Mouse (Mus musculus): ENCODE results near the gene Creld2. TPM values are rescaled to one million over a fixed set of nuclear protein-coding genes. Genes with fewer than 3 reads are reported as not detected.
A peak's percentile ranks its signal among the peaks of the same experiment; 100 is the strongest.

The Creld2 gene
- polyA plus RNA-seq, 1 experiment from 2014 or later, result 66.0 TPM

DNA sequence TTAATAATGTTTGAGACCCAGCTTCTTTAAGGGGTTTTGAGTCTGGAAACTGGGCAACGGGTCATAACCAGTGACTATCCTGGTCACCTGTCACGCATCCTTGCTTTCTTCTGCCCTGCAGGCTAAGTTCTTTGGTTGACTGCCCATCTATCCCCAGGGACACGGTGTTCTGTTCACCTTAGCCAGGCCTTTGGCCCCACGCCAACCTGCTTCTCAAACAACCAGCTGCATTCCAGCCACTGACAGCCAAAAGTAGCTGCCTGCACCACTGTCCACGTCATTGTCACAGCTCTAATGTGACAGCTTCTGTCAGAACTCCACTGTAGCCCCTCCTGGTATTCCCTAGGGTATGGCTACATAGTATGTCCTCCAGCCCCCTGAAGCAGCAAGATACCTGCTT, 12.0 kb downstream of the Creld2 start:
- no peak overlapping the region for H3K9ac ChIP-seq
- 60% methylated on average over 5 of the region's 5 CpGs for WGBS
- no peaks in the 10 kb centered on the region for H3K27me3 ChIP-seq
- H3K36me3 ChIP-seq, result peaks cover 6% of the 10 kb centered on the region; the same call in 1 of the 2 replicates
- H3K27ac ChIP-seq (replicated peaks), result no peak overlapping the region
- no peak overlapping the region for H3K4me3 ChIP-seq
- H3K4me2 ChIP-seq, result no peak overlapping the region
- 0 out of 2 replicates have a peak, but pooled peaks cover under 1% of the 10 kb centered on the region for H3K4me1 ChIP-seq (replicated peaks)
- ATAC-seq (ENCODE audit: low FRiP score, low read depth), result no peak
- H3K9me3 ChIP-seq, result no peaks in the 10 kb centered on the region

DNA sequence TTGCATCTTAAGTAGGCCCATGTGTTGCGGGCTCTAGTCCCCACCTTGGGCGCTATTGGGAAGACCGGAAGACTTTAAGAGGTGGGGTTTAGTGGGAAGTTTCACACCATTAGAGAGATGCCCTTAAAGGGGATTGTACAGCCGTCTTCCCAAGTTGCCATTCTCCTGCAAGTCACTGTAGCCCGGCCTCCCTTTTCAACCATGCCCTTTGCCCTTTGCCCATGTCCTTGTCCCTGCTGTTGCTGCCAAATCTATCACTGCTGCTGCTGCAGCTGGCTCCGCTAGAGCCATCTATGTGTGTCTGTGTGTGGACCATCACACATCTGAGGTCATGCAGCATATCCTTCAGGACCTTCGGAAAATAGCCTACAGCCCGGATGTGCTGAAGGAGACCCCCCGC, 13.1 kb downstream of the Creld2 start:
- Histone ChIP-seq H3K9ac (no peak overlapping the region), H3K27ac (replicated peaks) (no peak overlapping the region), H3K4me1 (replicated peaks) (peaks cover 7% of the 10 kb centered on the region), H3K27me3 (no peaks in the 10 kb centered on the region), H3K4me2 (no peak overlapping the region), H3K36me3 (no peaks in the 10 kb centered on the region), H3K4me3 (no peak overlapping the region), H3K9me3 (no peaks in the 10 kb centered on the region)
- WGBS, result 90% methylated on average over 9 of the region's 9 CpGs
- no peak for ATAC-seq (ENCODE audit: low FRiP score, low read depth)

DNA sequence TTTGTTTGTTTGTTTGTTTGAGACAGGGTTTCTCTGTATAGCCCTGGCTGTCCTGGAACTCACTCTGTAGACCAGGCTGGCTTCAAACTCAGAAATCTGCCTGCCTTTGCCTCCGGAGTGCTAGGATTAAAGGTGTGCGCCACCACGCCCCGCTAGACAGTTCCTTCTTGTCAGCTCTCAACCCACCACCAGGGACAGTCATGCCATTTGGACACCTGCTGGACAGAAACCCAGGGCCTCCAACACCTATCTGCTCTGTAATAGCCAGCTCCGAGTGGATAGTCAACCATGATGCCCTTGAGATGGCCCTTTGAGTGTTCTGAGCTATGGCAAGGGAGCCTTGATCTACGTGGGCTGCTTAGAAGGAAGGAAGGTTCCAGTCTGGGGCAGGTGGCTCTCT, 16.6 kb downstream of the Creld2 start:
- no peak for ATAC-seq (ENCODE audit: low FRiP score, low read depth)
- H3K9me3 ChIP-seq, result no peaks in the 10 kb centered on the region
- 82% methylated on average over 6 of the region's 6 CpGs for WGBS
- no peak overlapping the region for H3K4me2 ChIP-seq
- peaks cover 31% of the 10 kb centered on the region for H3K4me1 ChIP-seq (replicated peaks)
- H3K27me3 ChIP-seq, result no peaks in the 10 kb centered on the region
- H3K27ac ChIP-seq (replicated peaks), result no peak overlapping the region
- H3K9ac ChIP-seq, result no peak overlapping the region
- H3K36me3 ChIP-seq, result no peaks in the 10 kb centered on the region
- H3K4me3 ChIP-seq, result no peak overlapping the region

DNA sequence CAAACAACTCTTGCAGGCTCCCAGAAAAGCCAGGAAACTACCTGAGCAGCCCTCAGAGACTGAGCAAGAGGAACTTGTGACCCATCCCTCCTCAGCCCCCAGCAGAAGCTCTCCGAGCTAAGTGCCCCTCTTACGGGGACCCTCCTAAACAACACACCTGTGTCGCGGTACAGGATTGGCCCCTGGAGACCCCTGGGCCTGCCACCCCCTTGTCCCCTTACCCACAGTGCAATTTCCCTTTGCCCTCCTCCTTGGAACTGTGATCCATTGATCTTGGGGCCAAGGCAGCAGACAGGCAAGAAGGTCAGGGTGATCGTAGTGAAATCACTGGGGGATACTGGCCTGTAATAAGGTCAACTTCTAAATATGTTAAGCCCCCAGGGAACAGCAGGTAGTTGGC, 17.1 kb downstream of the Creld2 start:
- Histone ChIP-seq H3K27ac (replicated peaks) (no peak overlapping the region), H3K4me2 (peak overlapping the region; percentile 88), H3K27me3 (no peaks in the 10 kb centered on the region), H3K4me1 (replicated peaks) (peaks cover 31% of the 10 kb centered on the region), H3K36me3 (no peaks in the 10 kb centered on the region), H3K4me3 (peak overlapping the region; percentile 53), H3K9ac (no peak overlapping the region), H3K9me3 (no peaks in the 10 kb centered on the region)
- ATAC-seq (ENCODE audit: low FRiP score, low read depth), result no peak
- WGBS, result 73% methylated on average over 5 of the region's 5 CpGs

DNA sequence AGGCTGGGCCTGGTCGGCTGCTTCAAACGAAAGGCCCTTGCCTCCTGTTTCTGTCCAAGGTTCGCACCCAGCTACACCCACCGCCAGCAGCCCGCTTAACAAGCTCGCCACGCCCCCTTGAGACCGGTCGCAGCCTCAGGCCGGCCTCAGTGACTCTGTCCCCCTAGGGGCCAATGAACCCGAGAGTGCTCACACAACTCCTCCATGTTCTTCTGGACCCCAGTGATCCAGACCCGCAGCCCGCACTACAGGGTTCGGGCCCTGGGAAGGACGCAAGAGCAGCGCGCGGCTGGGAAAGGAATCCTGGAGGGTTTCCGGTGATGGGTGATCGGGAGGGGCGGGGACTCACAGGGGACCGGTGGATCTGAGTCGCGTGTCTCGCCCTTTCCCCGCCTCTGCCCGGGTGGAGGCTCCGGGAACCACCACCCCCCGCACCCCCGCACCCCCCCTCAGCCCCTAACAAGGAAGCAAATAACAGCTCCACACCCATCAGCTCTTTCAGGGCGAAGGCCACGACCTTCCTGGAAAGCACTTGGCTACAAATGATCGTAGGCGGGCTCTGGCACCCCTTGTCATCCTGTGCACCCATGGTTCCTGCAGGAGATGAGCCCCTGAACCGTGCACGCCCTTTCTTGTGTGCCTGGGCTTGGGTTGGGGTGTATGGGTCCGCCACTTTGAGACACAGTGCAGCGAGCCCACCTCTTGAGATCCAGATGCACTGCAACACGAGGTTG, 17.9 kb downstream of the Creld2 start:
- WGBS, result under 1% methylated on average over 39 of the region's 39 CpGs
- Histone ChIP-seq H3K4me3 (peak overlapping the region; percentile 53), H3K36me3 (no peaks in the 10 kb centered on the region), H3K27ac (replicated peaks) (peak overlapping the region; percentile 75), H3K9me3 (no peaks in the 10 kb centered on the region), H3K4me1 (replicated peaks) (peaks cover 31% of the 10 kb centered on the region), H3K27me3 (no peaks in the 10 kb centered on the region), H3K9ac (peak overlapping the region; percentile 54), H3K4me2 (peak overlapping the region; percentile 88)
- peak; percentile 71 for ATAC-seq (ENCODE audit: low FRiP score, low read depth)

- peak overlapping the region; percentile 54 for H3K9ac ChIP-seq
- peaks cover 31% of the 10 kb centered on the region for H3K4me1 ChIP-seq (replicated peaks)
- no peaks in the 10 kb centered on the region for H3K36me3 ChIP-seq
- no peak for ATAC-seq (ENCODE audit: low FRiP score, low read depth)
- H3K4me3 ChIP-seq, result peak overlapping the region; percentile 53
- no peaks in the 10 kb centered on the region for H3K9me3 ChIP-seq
- WGBS, result 2% methylated on average over 11 of the region's 11 CpGs
- peak overlapping the region; percentile 75 for H3K27ac ChIP-seq (replicated peaks)
- no peaks in the 10 kb centered on the region for H3K27me3 ChIP-seq
- H3K4me2 ChIP-seq, result peak overlapping the region; percentile 88
Observed at GRCm38 (mm10) chr15:88837977-88838376, 18.5 kb downstream of the Creld2 start.

- Histone ChIP-seq H3K27me3 (no peaks in the 10 kb centered on the region), H3K4me2 (no peak overlapping the region), H3K27ac (replicated peaks) (peak overlapping the region; percentile 58), H3K9ac (no peak overlapping the region), H3K4me3 (no peak overlapping the region), H3K4me1 (replicated peaks) (peaks cover 31% of the 10 kb centered on the region), H3K9me3 (no peaks in the 10 kb centered on the region), H3K36me3 (no peaks in the 10 kb centered on the region)
- ATAC-seq (ENCODE audit: low FRiP score, low read depth), result peak; percentile 77
- 22% methylated on average over 9 of the region's 9 CpGs for WGBS
Observed at GRCm38 (mm10) chr15:88839271-88839670, 19.8 kb downstream of the Creld2 start.

GRCm38 (mm10) chr15:88840126-88840525, 20.7 kb downstream of the Creld2 start:
- Histone ChIP-seq H3K9ac (no peak overlapping the region), H3K4me2 (no peak overlapping the region), H3K27me3 (no peaks in the 10 kb centered on the region), H3K4me1 (replicated peaks) (peaks cover 31% of the 10 kb centered on the region), H3K9me3 (no peaks in the 10 kb centered on the region), H3K4me3 (no peak overlapping the region), H3K36me3 (no peaks in the 10 kb centered on the region), H3K27ac (replicated peaks) (peak overlapping the region; percentile 58; the same call in 1 of the 2 replicates)
- 64% methylated on average over 10 of the region's 10 CpGs for WGBS
- no peak for ATAC-seq (ENCODE audit: low FRiP score, low read depth)

GRCm38 (mm10) chr15:88841160-88841559, 21.7 kb downstream of the Creld2 start:
- no peak overlapping the region for H3K27ac ChIP-seq (replicated peaks)
- H3K4me2 ChIP-seq, result no peak overlapping the region
- ATAC-seq (ENCODE audit: low FRiP score, low read depth), result no peak
- no peak overlapping the region for H3K9ac ChIP-seq
- H3K27me3 ChIP-seq, result no peaks in the 10 kb centered on the region
- WGBS, result 81% methylated on average over 2 of the region's 2 CpGs
- no peaks in the 10 kb centered on the region for H3K9me3 ChIP-seq
- no peaks in the 10 kb centered on the region for H3K36me3 ChIP-seq
- peaks cover 31% of the 10 kb centered on the region for H3K4me1 ChIP-seq (replicated peaks)
- no peak overlapping the region for H3K4me3 ChIP-seq

GRCm38 (mm10) chr15:88841580-88842299, 22.3 kb downstream of the Creld2 start:
- H3K27me3 ChIP-seq, result no peaks in the 10 kb centered on the region
- no peak overlapping the region for H3K9ac ChIP-seq
- H3K36me3 ChIP-seq, result no peaks in the 10 kb centered on the region
- peak overlapping the region; percentile 5; the same call in 1 of the 2 replicates for H3K27ac ChIP-seq (replicated peaks)
- H3K9me3 ChIP-seq, result no peaks in the 10 kb centered on the region
- no peak overlapping the region for H3K4me3 ChIP-seq
- H3K4me1 ChIP-seq (replicated peaks), result peaks cover 28% of the 10 kb centered on the region
- WGBS, result 81% methylated on average over 3 of the region's 3 CpGs
- H3K4me2 ChIP-seq, result no peak overlapping the region
- peak; percentile 42; the same call in 1 of the 2 replicates for ATAC-seq (ENCODE audit: low FRiP score, low read depth)

- Histone ChIP-seq H3K9me3 (no peaks in the 10 kb centered on the region), H3K4me2 (no peak overlapping the region), H3K4me1 (replicated peaks) (peaks cover 25% of the 10 kb centered on the region), H3K9ac (no peak overlapping the region), H3K27me3 (no peaks in the 10 kb centered on the region), H3K36me3 (no peaks in the 10 kb centered on the region), H3K27ac (replicated peaks) (peak overlapping the region; percentile 5; the same call in 1 of the 2 replicates), H3K4me3 (no peak overlapping the region)
- no peak for ATAC-seq (ENCODE audit: low FRiP score, low read depth)
- WGBS, result 84% methylated on average over 3 of the region's 3 CpGs
Observed at GRCm38 (mm10) chr15:88842300-88842673, 22.8 kb downstream of the Creld2 start.

DNA sequence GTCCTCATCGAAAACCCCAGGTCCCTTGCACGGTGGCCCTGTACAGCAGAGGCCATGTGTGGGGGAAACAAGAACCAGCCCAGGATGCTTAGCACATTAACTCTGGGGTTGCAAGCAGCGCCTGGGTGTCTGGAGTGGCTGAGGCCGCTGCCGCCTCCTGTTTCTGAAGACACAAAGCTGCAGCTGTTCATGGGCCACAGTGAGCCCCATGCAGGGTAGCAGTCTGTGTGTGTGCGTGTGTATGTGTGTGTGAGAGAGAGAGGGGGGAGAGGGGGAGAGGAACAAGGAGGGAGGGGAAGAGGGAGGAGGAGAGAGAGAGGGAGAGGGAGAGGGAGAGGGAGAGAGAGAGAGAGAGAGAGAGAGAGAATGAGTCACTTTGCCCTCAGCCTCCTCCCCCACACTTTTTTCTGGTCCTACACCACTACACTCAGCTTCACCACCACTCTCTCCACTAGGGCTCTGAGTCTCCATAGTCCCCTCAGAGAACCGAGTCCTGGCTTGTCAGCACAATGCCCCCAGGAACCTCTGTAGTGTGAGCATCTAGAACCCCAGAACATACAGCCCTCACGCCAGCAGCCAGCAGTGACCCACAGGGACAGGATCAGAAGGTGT, 24.1 kb downstream of the Creld2 start:
- Histone ChIP-seq H3K36me3 (no peaks in the 10 kb centered on the region), H3K4me1 (replicated peaks) (peaks cover 17% of the 10 kb centered on the region), H3K27me3 (no peaks in the 10 kb centered on the region), H3K4me2 (no peak overlapping the region), H3K9me3 (no peaks in the 10 kb centered on the region), H3K4me3 (no peak overlapping the region), H3K27ac (replicated peaks) (no peak overlapping the region; the same call in 1 of the 2 replicates), H3K9ac (no peak overlapping the region)
- WGBS, result 41% methylated on average over 8 of the region's 8 CpGs
- ATAC-seq (ENCODE audit: low FRiP score, low read depth), result no peak

All from hindbrain, embryonic 15.5 days (tissue).